Mouse (Mus musculus) limb, embryonic 12.5 days (tissue): Measurements from ENCODE around the gene Rasgrp1. TPM values are rescaled to one million over a fixed set of nuclear protein-coding genes. Genes with fewer than 3 reads are reported as not detected.

ENCODE experiments used
- ATAC-seq: fragments of 200-750 bp; cut with Nextera tagmentation; 2 replicates; pipeline ENCODE4 v1.8.0; 2017; ENCODE audit warnings: low read depth, moderate TSS enrichment; ENCODE audit not compliant: insufficient number of reproducible peaks, insufficient read depth, low FRiP score, low TSS enrichment
- H3K27ac ChIP-seq: fragments of 300-500 bp; sonication (generic); 2 replicates; pipeline ENCODE4 v1.5.1; 2016; ENCODE audit warnings: mild to moderate bottlenecking, moderate library complexity
- H3K27me3 ChIP-seq: fragments of 300-500 bp; sonication (generic); 2 replicates; pipeline ENCODE4 v1.6.1; 2016; ENCODE audit warnings: mild to moderate bottlenecking, moderate library complexity
- H3K36me3 ChIP-seq: fragments of 300-500 bp; sonication (generic); 2 replicates; pipeline ENCODE4 v1.6.1; 2016; ENCODE audit warnings: mild to moderate bottlenecking, moderate library complexity
- H3K4me1 ChIP-seq: fragments of 300-500 bp; sonication (generic); replicated peaks from 2 replicates; pipeline ENCODE4 v1.6.1; 2016
- H3K4me2 ChIP-seq: fragments of 300-500 bp; sonication (generic); 2 replicates; pipeline ENCODE4 v1.6.1; 2016; ENCODE audit warnings: mild to moderate bottlenecking, moderate library complexity
- H3K4me3 ChIP-seq: fragments of 300-500 bp; sonication (generic); replicated peaks from 2 replicates; pipeline ENCODE4 v1.5.1; 2016; ENCODE audit warnings: mild to moderate bottlenecking
- H3K9ac ChIP-seq: fragments of 300-500 bp; sonication (generic); replicated peaks from 2 replicates; pipeline ENCODE4 v1.6.1; 2016; ENCODE audit warnings: mild to moderate bottlenecking, moderate library complexity
- H3K9me3 ChIP-seq: fragments of 300-500 bp; sonication (generic); 2 replicates; pipeline ENCODE4 v1.6.1; 2016; ENCODE audit warnings: mild to moderate bottlenecking, moderate library complexity
- WGBS: fragments of 180-500 bp; shearing (Covaris S2); methylation state at CpG from one replicate; pipeline ENCODE4 v1.1.7; 2016; 5-methylcytosine and 5-hydroxymethylcytosine counted together
- polyA plus RNA-seq: library from polyadenylated mRNA; unstranded; fragments of >200 nt; fragmentation: Nextera tagmentation; extraction: Ambion mirVana; gene quantifications from 2 replicates; pipeline ENCODE4 v1.2.1, GENCODE M21; 2016

The Rasgrp1 gene
- polyA plus RNA-seq, 1 experiment from 2014 or later = 0.29 TPM

- H3K4me1 ChIP-seq = peaks cover 11% of the 10 kb centered on the region
- no peak overlapping the region for H3K4me3 ChIP-seq
- no peak overlapping the region for H3K27ac ChIP-seq
- H3K9ac ChIP-seq = no peak overlapping the region
- H3K36me3 ChIP-seq = no peaks in the 10 kb centered on the region
- no peak overlapping the region for H3K4me2 ChIP-seq
- 64% methylated on average over 9 of the region's 9 CpGs for WGBS
- H3K27me3 ChIP-seq = no peaks in the 10 kb centered on the region
- no peak for ATAC-seq
- H3K9me3 ChIP-seq = no peaks in the 10 kb centered on the region
Measured at GRCm38 (mm10) chr2:117328521-117329285, 14.1 kb downstream of the Rasgrp1 start.

- Histone ChIP-seq H3K27me3 (no peaks in the 10 kb centered on the region), H3K36me3 (no peaks in the 10 kb centered on the region), H3K9me3 (no peaks in the 10 kb centered on the region), H3K4me2 (no peak overlapping the region), H3K27ac (no peak overlapping the region), H3K4me1 (no peaks in the 10 kb centered on the region), H3K4me3 (no peak overlapping the region), H3K9ac (no peak overlapping the region)
- WGBS = 85% methylated on average over 8 of the region's 8 CpGs
- no peak for ATAC-seq
Measured at GRCm38 (mm10) chr2:117322399-117322798, 20.4 kb downstream of the Rasgrp1 start.

- no peak overlapping the region for H3K4me3 ChIP-seq
- no peaks in the 10 kb centered on the region for H3K27me3 ChIP-seq
- no peak overlapping the region for H3K9ac ChIP-seq
- H3K27ac ChIP-seq = no peak overlapping the region
- WGBS = 84% methylated on average over 3 of the region's 3 CpGs
- H3K4me2 ChIP-seq = no peak overlapping the region
- ATAC-seq = no peak
- H3K36me3 ChIP-seq = no peaks in the 10 kb centered on the region
- H3K4me1 ChIP-seq = no peaks in the 10 kb centered on the region
- no peaks in the 10 kb centered on the region for H3K9me3 ChIP-seq
Measured at GRCm38 (mm10) chr2:117321231-117321630, 21.6 kb downstream of the Rasgrp1 start.

- Histone ChIP-seq H3K9me3 (0 out of 2 replicates have a peak, but pooled peaks cover 5% of the 10 kb centered on the region), H3K4me3 (no peak overlapping the region), H3K36me3 (no peaks in the 10 kb centered on the region), H3K27ac (no peak overlapping the region), H3K9ac (no peak overlapping the region), H3K27me3 (no peaks in the 10 kb centered on the region), H3K4me1 (no peaks in the 10 kb centered on the region), H3K4me2 (no peak overlapping the region)
- WGBS = 81% methylated on average over 3 of the region's 3 CpGs
- no peak for ATAC-seq
Measured at GRCm38 (mm10) chr2:117318991-117319390, 23.8 kb downstream of the Rasgrp1 start.

GRCm38 (mm10) chr2:117313586-117314235 is 29.1 kb downstream of the Rasgrp1 start:
- Histone ChIP-seq H3K9ac (no peak overlapping the region), H3K27me3 (no peaks in the 10 kb centered on the region), H3K4me1 (no peaks in the 10 kb centered on the region), H3K4me3 (no peak overlapping the region), H3K36me3 (no peaks in the 10 kb centered on the region), H3K4me2 (no peak overlapping the region), H3K27ac (no peak overlapping the region), H3K9me3 (0 out of 2 replicates have a peak, but pooled peaks cover 5% of the 10 kb centered on the region)
- ATAC-seq = no peak
- 88% methylated on average over 5 of the region's 5 CpGs for WGBS

GRCm38 (mm10) chr2:117312441-117312895 is 30.3 kb downstream of the Rasgrp1 start:
- no peak overlapping the region for H3K27ac ChIP-seq

GRCm38 (mm10) chr2:117312030-117312429 is 30.8 kb downstream of the Rasgrp1 start:
- no peak overlapping the region for H3K4me3 ChIP-seq
- H3K9me3 ChIP-seq = 0 out of 2 replicates have a peak, but pooled peaks cover 5% of the 10 kb centered on the region
- H3K4me1 ChIP-seq = no peaks in the 10 kb centered on the region
- H3K36me3 ChIP-seq = no peaks in the 10 kb centered on the region
- 60% methylated on average over 2 of the region's 2 CpGs for WGBS
- no peak overlapping the region for H3K9ac ChIP-seq
- no peaks in the 10 kb centered on the region for H3K27me3 ChIP-seq
- H3K4me2 ChIP-seq = no peak overlapping the region
- no peak overlapping the region for H3K27ac ChIP-seq
- ATAC-seq = no peak

More at GRCm38 (mm10) chr2:117312441-117312895, 30.3 kb downstream of the Rasgrp1 start:
- no peak overlapping the region for H3K9ac ChIP-seq
- H3K36me3 ChIP-seq = no peaks in the 10 kb centered on the region
- 0 out of 2 replicates have a peak, but pooled peaks cover 5% of the 10 kb centered on the region for H3K9me3 ChIP-seq
- no peak overlapping the region for H3K4me3 ChIP-seq
- 73% methylated on average over 7 of the region's 7 CpGs for WGBS
- ATAC-seq = no peak
- no peaks in the 10 kb centered on the region for H3K4me1 ChIP-seq
- H3K4me2 ChIP-seq = no peak overlapping the region
- H3K27me3 ChIP-seq = no peaks in the 10 kb centered on the region

- Histone ChIP-seq H3K27ac (no peak overlapping the region), H3K9ac (no peak overlapping the region), H3K4me3 (no peak overlapping the region), H3K27me3 (no peaks in the 10 kb centered on the region), H3K4me2 (no peak overlapping the region), H3K36me3 (no peaks in the 10 kb centered on the region), H3K4me1 (no peaks in the 10 kb centered on the region), H3K9me3 (0 out of 2 replicates have a peak, but pooled peaks cover 5% of the 10 kb centered on the region)
- ATAC-seq = no peak
- WGBS = 67% methylated on average over 1 of the region's 1 CpGs
Measured at GRCm38 (mm10) chr2:117311349-117311748, 31.5 kb downstream of the Rasgrp1 start.

- 82% methylated on average over 2 of the region's 2 CpGs for WGBS
- no peak overlapping the region for H3K4me2 ChIP-seq
Measured at GRCm38 (mm10) chr2:117309046-117309445, 33.8 kb downstream of the Rasgrp1 start.

GRCm38 (mm10) chr2:117307959-117308358 is 34.8 kb downstream of the Rasgrp1 start:
- H3K9ac ChIP-seq = no peak overlapping the region
- WGBS = 88% methylated on average over 3 of the region's 3 CpGs
- no peak for ATAC-seq

More at GRCm38 (mm10) chr2:117309046-117309445, 33.8 kb downstream of the Rasgrp1 start:
- Histone ChIP-seq H3K27me3 (no peaks in the 10 kb centered on the region), H3K4me1 (0 out of 2 replicates have a peak, but pooled peaks cover 6% of the 10 kb centered on the region), H3K27ac (no peak overlapping the region), H3K9ac (no peak overlapping the region), H3K9me3 (no peaks in the 10 kb centered on the region), H3K36me3 (no peaks in the 10 kb centered on the region), H3K4me3 (no peak overlapping the region)
- no peak for ATAC-seq

GRCm38 (mm10) chr2:117304941-117305340 is 37.9 kb downstream of the Rasgrp1 start:
- Histone ChIP-seq H3K4me3 (no peak overlapping the region), H3K27me3 (no peaks in the 10 kb centered on the region), H3K9ac (no peak overlapping the region), H3K4me2 (no peak overlapping the region), H3K9me3 (no peaks in the 10 kb centered on the region), H3K27ac (no peak overlapping the region), H3K36me3 (no peaks in the 10 kb centered on the region), H3K4me1 (0 out of 2 replicates have a peak, but pooled peaks cover 7% of the 10 kb centered on the region)
- no peak for ATAC-seq
- WGBS = 90% methylated on average over 5 of the region's 5 CpGs

More at GRCm38 (mm10) chr2:117307959-117308358, 34.8 kb downstream of the Rasgrp1 start:
- Histone ChIP-seq H3K4me2 (no peak overlapping the region), H3K4me3 (no peak overlapping the region), H3K4me1 (0 out of 2 replicates have a peak, but pooled peaks cover 7% of the 10 kb centered on the region), H3K27me3 (no peaks in the 10 kb centered on the region), H3K9me3 (no peaks in the 10 kb centered on the region), H3K36me3 (no peaks in the 10 kb centered on the region), H3K27ac (no peak overlapping the region)
